21 mouse cellular contexts compared by ENCODE assay signal in the genomic region with DNA sequence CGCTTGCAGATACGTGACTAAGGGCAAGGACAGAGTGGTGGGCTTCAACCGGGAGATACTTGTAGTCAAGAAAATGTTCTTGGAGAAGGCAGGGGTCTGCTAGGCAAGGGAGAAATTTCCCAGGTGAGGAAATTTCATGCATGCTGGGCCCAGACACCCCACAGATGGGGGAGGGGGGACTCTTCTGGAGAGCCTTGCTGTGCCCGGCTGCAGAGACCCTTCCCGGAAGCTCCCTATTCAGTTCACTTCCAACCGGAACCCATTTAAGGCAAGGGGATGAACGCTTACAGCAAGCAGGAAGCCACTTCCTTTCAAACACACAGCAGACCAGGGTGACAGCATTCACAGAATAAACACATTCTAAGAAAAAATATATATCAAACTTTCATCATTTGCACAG.
DNase-seq lines count a peak whose midpoint lies in the region; ATAC-seq and TF ChIP-seq lines count a peak whose summit lies in the region.
"Had no signal": no experiment of that assay in that cellular context is flagged by ENCODE, and none has a peak within 500 bp of the region (broad histone marks: within the 10 kb centered on the region; RNA-seq: fewer than 3 reads in every experiment).

No protein-coding gene starts in this region.

- no peaks in the 10 kb centered on the region for H3K27me3 ChIP-seq in lung, embryonic 14.5 days (ENCODE audit: insufficient read depth, low read length)
- H3K27me3 ChIP-seq: embryonic facial prominence, embryonic 13.5 days; forebrain, embryonic 12.5 days; heart, embryonic 13.5 days had no signal

- H3K27ac ChIP-seq in gastrocnemius, adult 2 months: peak overlapping the region; percentile 80
- no peak overlapping the region for H3K27ac ChIP-seq in lung, embryonic 14.5 days (ENCODE audit: low read depth)
- H3K27ac ChIP-seq in brown adipose tissue, adult 24 weeks (replicated peaks; ENCODE audit: low read depth, low read length): 0 out of 2 replicates have a peak overlapping the region, but pooled peaks have one; percentile 36
- H3K27ac ChIP-seq: embryonic facial prominence, embryonic 13.5 days; forebrain, embryonic 12.5 days; heart, embryonic 13.5 days; hindbrain, embryonic 10.5 days; hindbrain, embryonic 14.5 days had no signal

- H3K36me3 ChIP-seq in lung, embryonic 14.5 days (ENCODE audit: insufficient read depth): no peaks in the 10 kb centered on the region
- H3K36me3 ChIP-seq: embryonic facial prominence, embryonic 13.5 days; forebrain, embryonic 12.5 days; G1E; heart, embryonic 13.5 days; hindbrain, embryonic 10.5 days had no signal

- ATAC-seq in lung, embryonic 14.5 days (ENCODE audit: insufficient read depth): no peak
- ATAC-seq: CD4-positive, CD25-positive, alpha-beta regulatory T cell, adult 4 months; forebrain, embryonic 16.5 days had no signal

- no peak for TF ChIP-seq CTCF in gastrocnemius, adult 2 months (IDR thresholded peaks at IDR 0.05)
- no peak for TF ChIP-seq CTCF in lung, embryonic 14.5 days (IDR thresholded peaks at IDR 0.05; ENCODE audit: low read depth)
- no peak for TF ChIP-seq CTCF in lung, adult 2 months (IDR thresholded peaks at IDR 0.05; ENCODE audit: insufficient read depth, low read length)

- H3K9ac ChIP-seq in lung, embryonic 14.5 days: no peak overlapping the region
- H3K9ac ChIP-seq: embryonic facial prominence, embryonic 13.5 days; forebrain, embryonic 12.5 days; heart, embryonic 13.5 days; hindbrain, embryonic 14.5 days had no signal

- H3K4me2 ChIP-seq in lung, embryonic 14.5 days: no peak overlapping the region
- H3K4me2 ChIP-seq: embryonic facial prominence, embryonic 13.5 days; forebrain, embryonic 12.5 days; heart, embryonic 13.5 days; hindbrain, embryonic 14.5 days had no signal

- WGBS in lung, embryonic 14.5 days: 72% methylated on average over 7 of the region's 7 CpGs
- 60% methylated on average over 7 of the region's 7 CpGs for WGBS in lung, adult 2 months

- no peak for TF ChIP-seq POLR2A in lung, adult 2 months (IDR thresholded peaks at IDR 0.05; ENCODE audit: borderline replicate concordance, extremely low read depth, low read depth, low read length)

- intact Hi-C loops in gastrocnemius, adult 2 months (cut with DNase I): loop anchor here (10.0 kb wide), 2 partner anchors 144 to 514 kb away; no protein-coding TSS in a partner anchor

- no peak for DNase-seq in gastrocnemius, adult 2 months
- DNase-seq in gastrocnemius, postnatal 4 days (ENCODE audit: low spot score in 2 of 2): no peak
- DNase-seq in heart, adult 8-10 months (ENCODE audit: low spot score): peak; percentile 11
- no peak for DNase-seq in heart, postnatal 4 days
- DNase-seq in lung, embryonic 14.5 days: peak; percentile 32
- DNase-seq in lung, adult 2 months: no peak
- DNase-seq: adrenal gland, adult 8-10 months; adrenal gland, postnatal 36 days; B cell, adult 2 months; cerebellum, adult 11 months; cerebellum, adult 8-10 months; cerebellum, postnatal 14 days had no signal

- H3K9me3 ChIP-seq in lung, embryonic 14.5 days (ENCODE audit: low read depth, low read length): no peaks in the 10 kb centered on the region
- H3K9me3 ChIP-seq: embryonic facial prominence, embryonic 13.5 days; forebrain, embryonic 12.5 days; heart, embryonic 13.5 days; hindbrain, embryonic 10.5 days had no signal

- no peaks in the 10 kb centered on the region for H3K4me1 ChIP-seq in lung, embryonic 14.5 days (ENCODE audit: insufficient read depth)
- no peaks in the 10 kb centered on the region for H3K4me1 ChIP-seq in lung, adult 2 months (ENCODE audit: control insufficient read depth, insufficient read depth, low read length)
- peaks cover 4% of the 10 kb centered on the region for H3K4me1 ChIP-seq in brown adipose tissue, adult 24 weeks (ENCODE audit: control insufficient read depth, insufficient read depth, insufficient read length, low read length)
- H3K4me1 ChIP-seq: embryonic facial prominence, embryonic 13.5 days; forebrain, embryonic 12.5 days had no signal

- peak overlapping the region; percentile 7; the same call in 1 of the 2 replicates for H3K4me3 ChIP-seq in gastrocnemius, adult 2 months
- no peak overlapping the region for H3K4me3 ChIP-seq in lung, embryonic 14.5 days (ENCODE audit: low read depth, low read length)
- H3K4me3 ChIP-seq in lung, adult 2 months (replicated peaks; ENCODE audit: extremely low read depth, low read depth, low read length): no peak overlapping the region
- no peak overlapping the region for H3K4me3 ChIP-seq in brown adipose tissue, adult 24 weeks (ENCODE audit: insufficient read depth, low read depth, low read length)
- H3K4me3 ChIP-seq: embryonic facial prominence, embryonic 13.5 days; forebrain, embryonic 12.5 days; heart, embryonic 13.5 days; hindbrain, embryonic 10.5 days had no signal

Comparison
In these comparisons a context has a peak if more than half of its experiments do, and no peak if none do; other contexts are left out.
1. DNase-seq: peak in heart, adult 8-10 months (single experiment) and lung, embryonic 14.5 days (single experiment); none in gastrocnemius, adult 2 months (single experiment), gastrocnemius, postnatal 4 days (0 of 2), heart, postnatal 4 days (single experiment) and lung, adult 2 months (single experiment).